Mouse (Mus musculus): Measurements from ENCODE around the gene Zc3h8. TPM values are rescaled to one million over a fixed set of nuclear protein-coding genes. Genes with fewer than 3 reads are reported as not detected.

The Zc3h8 gene
- polyA plus RNA-seq, 1 experiment from 2014 or later, result 9.8 TPM

DNA sequence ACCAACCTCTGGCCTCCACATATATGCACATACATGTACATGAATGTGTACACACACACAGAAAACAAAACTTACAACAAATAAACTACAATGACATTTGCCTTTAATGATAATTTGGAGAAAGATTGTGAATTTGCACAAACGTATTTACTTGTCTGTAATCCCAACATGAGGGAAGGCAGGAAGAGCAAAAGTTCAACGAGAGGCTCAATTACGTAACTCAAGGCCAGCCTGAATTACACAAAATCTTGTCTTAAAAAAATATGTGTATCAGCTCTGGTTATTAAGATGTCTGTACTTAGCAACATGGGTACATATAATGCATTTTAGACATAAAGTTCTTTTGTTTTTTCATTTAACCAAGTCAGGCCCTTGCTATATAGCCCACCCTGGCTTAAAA lies 7.6 kb downstream of the Zc3h8 start:
- 89% methylated on average over 3 of the region's 3 CpGs for WGBS
- Histone ChIP-seq H3K4me3 (no peak overlapping the region), H3K27ac (replicated peaks) (no peak overlapping the region), H3K27me3 (replicated peaks; ENCODE audit: low read depth, poor library complexity, severe bottlenecking) (no peaks in the 10 kb centered on the region), H3K9me3 (no peaks in the 10 kb centered on the region), H3K36me3 (replicated peaks) (peaks cover 54% of the 10 kb centered on the region), H3K4me1 (no peaks in the 10 kb centered on the region)
- no peak for DNase-seq (ENCODE audit: low spot score)

DNA sequence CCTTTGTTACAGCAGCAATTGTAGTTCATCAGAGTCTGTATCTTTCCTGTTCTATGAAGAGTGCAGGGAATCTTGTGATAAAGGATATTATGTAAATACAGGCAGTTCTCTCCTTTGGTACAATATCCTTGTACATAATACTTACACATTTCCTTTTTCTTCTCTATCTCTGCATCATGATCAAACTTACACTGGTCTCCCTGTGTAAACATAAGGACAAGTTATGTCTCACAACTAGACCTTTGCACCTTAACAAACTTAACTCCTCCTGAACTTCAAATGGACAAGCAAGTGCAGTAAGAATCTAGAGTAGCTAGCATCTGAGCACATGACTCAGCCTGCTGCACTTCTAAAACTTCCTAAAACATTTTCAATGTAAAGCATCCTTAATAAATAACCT lies 13.2 kb downstream of the Zc3h8 start:
- no peaks in the 10 kb centered on the region for H3K9me3 ChIP-seq
- no peak overlapping the region for H3K4me3 ChIP-seq
- peaks cover 63% of the 10 kb centered on the region for H3K36me3 ChIP-seq (replicated peaks)
- H3K27me3 ChIP-seq (replicated peaks; ENCODE audit: low read depth, poor library complexity, severe bottlenecking), result no peaks in the 10 kb centered on the region
- DNase-seq (ENCODE audit: low spot score), result no peak
- no peaks in the 10 kb centered on the region for H3K4me1 ChIP-seq
- H3K27ac ChIP-seq (replicated peaks), result no peak overlapping the region

DNA sequence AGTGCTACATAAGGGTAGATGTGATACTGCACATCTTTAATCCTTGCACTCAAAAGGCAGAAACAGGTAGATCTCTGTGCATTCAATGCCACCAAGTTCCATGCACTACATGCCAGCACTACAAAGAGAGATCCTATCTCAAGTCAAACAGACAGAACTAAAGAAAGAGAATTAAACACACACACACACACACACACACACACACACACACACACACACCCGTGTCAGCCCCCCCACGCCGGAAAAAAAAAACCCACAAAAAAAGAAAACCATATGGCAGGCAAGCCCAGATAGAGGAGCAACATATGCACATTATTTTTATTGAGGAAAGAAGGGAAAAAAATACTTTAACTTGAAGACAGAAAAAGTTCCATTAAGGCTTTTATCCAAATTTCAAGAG lies 15.4 kb downstream of the Zc3h8 start:
- Histone ChIP-seq H3K4me1 (no peaks in the 10 kb centered on the region), H3K4me3 (no peak overlapping the region), H3K9me3 (no peaks in the 10 kb centered on the region), H3K36me3 (replicated peaks) (peaks cover 64% of the 10 kb centered on the region), H3K27ac (replicated peaks) (no peak overlapping the region), H3K27me3 (replicated peaks; ENCODE audit: low read depth, poor library complexity, severe bottlenecking) (no peaks in the 10 kb centered on the region)
- 65% methylated on average over 3 of the region's 3 CpGs for WGBS
- DNase-seq (ENCODE audit: low spot score), result no peak

DNA sequence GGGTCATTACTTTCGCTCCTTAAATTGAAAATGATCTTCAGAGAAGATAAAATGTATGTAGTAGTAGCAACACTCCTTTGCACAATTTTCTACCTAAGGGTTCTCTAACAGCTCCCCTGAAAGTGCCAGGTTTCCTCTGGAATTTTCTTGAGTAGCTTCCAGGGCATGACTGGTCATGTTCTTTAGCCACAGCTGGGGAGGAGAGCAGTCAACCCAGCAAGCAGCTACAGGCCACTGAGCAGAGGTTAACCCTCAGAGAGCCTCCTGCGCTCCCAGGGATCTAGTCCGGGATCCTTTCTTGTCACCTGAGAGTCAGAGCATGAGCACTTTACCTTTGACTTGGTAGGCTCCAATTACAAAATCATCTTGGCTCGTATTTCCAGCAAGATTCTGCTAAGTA lies 19.1 kb downstream of the Zc3h8 start:
- Histone ChIP-seq H3K27me3 (replicated peaks; ENCODE audit: low read depth, poor library complexity, severe bottlenecking) (no peaks in the 10 kb centered on the region), H3K36me3 (replicated peaks) (peaks cover 45% of the 10 kb centered on the region), H3K4me3 (no peak overlapping the region), H3K27ac (replicated peaks) (no peak overlapping the region), H3K9me3 (no peaks in the 10 kb centered on the region), H3K4me1 (no peaks in the 10 kb centered on the region)
- 82% methylated on average over 4 of the region's 4 CpGs for WGBS
- DNase-seq (ENCODE audit: low spot score), result no peak

DNA sequence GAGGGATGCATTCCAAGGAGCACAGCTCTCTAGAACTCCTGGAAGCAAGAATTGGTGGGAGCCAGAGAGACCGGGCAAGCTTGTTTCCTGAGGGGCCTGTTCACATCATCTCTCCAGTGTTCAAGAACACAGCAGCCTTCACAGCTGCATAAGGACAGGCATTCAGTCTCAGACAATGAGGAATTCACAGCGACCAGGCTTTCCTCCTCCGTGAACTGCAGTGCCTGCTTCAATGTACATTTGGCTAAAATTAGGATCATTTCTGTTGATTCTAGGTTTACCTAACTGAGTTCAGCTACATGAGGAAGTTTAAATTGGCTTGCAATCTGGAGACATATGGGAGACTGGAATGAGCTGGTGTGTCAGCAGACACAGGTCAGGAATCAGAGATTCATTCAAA lies 27.3 kb downstream of the Zc3h8 start:
- no peak overlapping the region for H3K4me3 ChIP-seq
- no peak overlapping the region for H3K27ac ChIP-seq (replicated peaks)
- 0 out of 2 replicates have a peak, but pooled peaks cover 2% of the 10 kb centered on the region for H3K4me1 ChIP-seq
- H3K27me3 ChIP-seq (replicated peaks; ENCODE audit: low read depth, poor library complexity, severe bottlenecking), result no peaks in the 10 kb centered on the region
- H3K9me3 ChIP-seq, result no peaks in the 10 kb centered on the region
- DNase-seq (ENCODE audit: low spot score), result no peak
- WGBS, result 48% methylated on average over 3 of the region's 3 CpGs
- no peaks in the 10 kb centered on the region for H3K36me3 ChIP-seq (replicated peaks)

DNA sequence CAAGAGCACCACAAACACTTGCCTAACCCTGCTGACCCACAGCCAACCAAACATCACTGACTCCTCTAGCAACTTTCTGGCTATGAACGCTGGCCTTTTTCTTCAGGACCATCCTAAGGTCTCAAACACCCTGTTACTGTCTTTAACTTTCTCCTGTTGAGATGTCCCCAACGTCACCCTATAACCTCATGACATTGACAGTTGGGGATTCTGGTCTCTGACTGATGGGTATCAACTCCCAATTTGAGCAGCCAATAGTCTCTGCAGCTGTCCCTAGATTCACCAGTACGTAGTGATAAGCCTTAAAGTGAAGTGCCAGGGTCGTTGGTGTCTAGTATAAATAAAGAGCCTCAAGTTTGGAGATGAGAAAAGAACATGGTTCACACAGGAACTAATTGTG lies 28.9 kb downstream of the Zc3h8 start:
- H3K4me3 ChIP-seq, result no peak overlapping the region
- H3K4me1 ChIP-seq, result peaks cover 9% of the 10 kb centered on the region; the same call in 1 of the 2 replicates
- no peaks in the 10 kb centered on the region for H3K9me3 ChIP-seq
- no peaks in the 10 kb centered on the region for H3K27me3 ChIP-seq (replicated peaks; ENCODE audit: low read depth, poor library complexity, severe bottlenecking)
- no peaks in the 10 kb centered on the region for H3K36me3 ChIP-seq (replicated peaks)
- WGBS, result 87% methylated on average over 4 of the region's 4 CpGs
- H3K27ac ChIP-seq (replicated peaks), result no peak overlapping the region
- DNase-seq (ENCODE audit: low spot score), result no peak

DNA sequence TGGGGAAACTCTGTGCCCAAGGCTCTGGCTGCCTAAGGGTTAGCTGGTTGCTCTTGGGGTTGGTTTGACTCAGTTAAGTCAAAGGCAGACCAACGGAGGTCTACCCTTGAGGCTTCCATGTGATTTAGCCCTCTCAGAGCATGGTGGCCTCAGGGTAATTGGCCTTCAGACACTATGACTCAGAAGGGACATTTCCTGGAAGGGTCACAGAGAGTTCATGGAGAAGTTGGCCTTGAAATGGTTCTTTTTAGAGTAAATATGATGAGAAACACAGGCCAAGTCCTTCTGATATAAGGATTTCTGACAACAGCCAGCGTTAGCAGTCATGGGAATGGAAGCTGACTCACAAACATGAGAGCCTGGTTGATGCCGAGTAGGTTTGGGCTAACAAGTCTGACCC lies 40.2 kb downstream of the Zc3h8 start:
- no peak for DNase-seq (ENCODE audit: low spot score)

DNA sequence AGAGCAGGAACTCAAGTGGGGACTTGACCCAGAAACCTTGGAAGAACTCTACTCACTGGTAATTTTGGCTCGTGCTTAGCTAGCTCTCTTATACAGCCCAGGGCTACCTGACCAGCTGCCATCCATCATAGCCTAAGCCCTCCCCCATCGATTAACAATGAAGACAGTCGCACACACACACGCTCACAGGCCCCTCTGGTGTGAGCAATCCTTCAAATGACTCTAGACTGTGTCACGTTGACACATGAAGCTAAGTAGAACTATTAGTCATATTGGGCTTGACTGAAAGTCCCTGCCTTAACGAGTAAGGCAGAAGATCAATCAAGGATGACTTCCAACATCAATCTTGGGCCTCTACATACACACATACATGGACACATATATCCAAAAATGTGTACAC lies 41.0 kb downstream of the Zc3h8 start:
- no peak overlapping the region for H3K4me3 ChIP-seq
- DNase-seq (ENCODE audit: low spot score), result no peak
- H3K27ac ChIP-seq (replicated peaks), result no peak overlapping the region
- no peaks in the 10 kb centered on the region for H3K27me3 ChIP-seq (replicated peaks; ENCODE audit: low read depth, poor library complexity, severe bottlenecking)
- peaks cover 6% of the 10 kb centered on the region for H3K9me3 ChIP-seq
- H3K36me3 ChIP-seq (replicated peaks), result no peaks in the 10 kb centered on the region
- WGBS, result 88% methylated on average over 6 of the region's 6 CpGs
- H3K4me1 ChIP-seq, result no peaks in the 10 kb centered on the region

More for the DNA sequence above, 40.2 kb downstream of the Zc3h8 start:
- no peaks in the 10 kb centered on the region for H3K36me3 ChIP-seq (replicated peaks)
- peaks cover 6% of the 10 kb centered on the region for H3K9me3 ChIP-seq
- H3K27ac ChIP-seq (replicated peaks), result no peak overlapping the region
- H3K4me3 ChIP-seq, result no peak overlapping the region
- WGBS, result 81% methylated on average over 3 of the region's 3 CpGs
- H3K4me1 ChIP-seq, result no peaks in the 10 kb centered on the region
- H3K27me3 ChIP-seq (replicated peaks; ENCODE audit: low read depth, poor library complexity, severe bottlenecking), result no peaks in the 10 kb centered on the region

DNA sequence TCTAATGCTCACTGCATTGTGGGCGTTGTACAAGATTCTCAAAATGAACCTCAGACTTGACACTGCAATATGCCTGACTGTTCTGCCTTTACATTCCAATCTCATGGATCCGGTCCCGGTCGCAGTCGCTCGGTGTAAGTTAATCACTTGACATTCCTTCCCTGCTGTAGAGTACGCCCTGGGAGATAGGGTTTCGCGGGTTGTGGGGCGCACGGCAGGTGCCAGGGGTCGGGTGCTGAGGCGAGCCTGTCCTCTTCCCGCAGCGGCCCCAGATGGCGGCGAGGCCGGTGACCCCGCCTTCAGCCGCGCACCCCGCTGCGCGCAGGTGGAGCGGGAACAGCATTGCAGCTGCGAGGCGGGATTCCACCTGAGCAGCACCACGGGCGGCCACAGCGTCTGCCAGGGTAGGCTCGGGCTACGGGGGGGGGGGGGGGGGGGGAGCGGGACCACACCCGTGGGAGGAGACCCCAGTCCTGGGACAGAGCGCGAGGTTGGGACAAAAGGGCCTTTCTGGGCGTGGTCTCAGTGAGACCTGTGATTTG lies 51.6 kb downstream of the Zc3h8 start:
- Histone ChIP-seq H3K27me3 (replicated peaks; ENCODE audit: low read depth, poor library complexity, severe bottlenecking) (peaks cover 25% of the 10 kb centered on the region), H3K9me3 (no peaks in the 10 kb centered on the region), H3K36me3 (replicated peaks) (no peaks in the 10 kb centered on the region), H3K4me1 (peaks cover 17% of the 10 kb centered on the region), H3K4me3 (peak overlapping the region; percentile 57), H3K27ac (replicated peaks) (no peak overlapping the region)
- 5% methylated on average over 37 of the region's 37 CpGs for WGBS
- DNase-seq (ENCODE audit: low spot score), result peak; percentile 47

DNA sequence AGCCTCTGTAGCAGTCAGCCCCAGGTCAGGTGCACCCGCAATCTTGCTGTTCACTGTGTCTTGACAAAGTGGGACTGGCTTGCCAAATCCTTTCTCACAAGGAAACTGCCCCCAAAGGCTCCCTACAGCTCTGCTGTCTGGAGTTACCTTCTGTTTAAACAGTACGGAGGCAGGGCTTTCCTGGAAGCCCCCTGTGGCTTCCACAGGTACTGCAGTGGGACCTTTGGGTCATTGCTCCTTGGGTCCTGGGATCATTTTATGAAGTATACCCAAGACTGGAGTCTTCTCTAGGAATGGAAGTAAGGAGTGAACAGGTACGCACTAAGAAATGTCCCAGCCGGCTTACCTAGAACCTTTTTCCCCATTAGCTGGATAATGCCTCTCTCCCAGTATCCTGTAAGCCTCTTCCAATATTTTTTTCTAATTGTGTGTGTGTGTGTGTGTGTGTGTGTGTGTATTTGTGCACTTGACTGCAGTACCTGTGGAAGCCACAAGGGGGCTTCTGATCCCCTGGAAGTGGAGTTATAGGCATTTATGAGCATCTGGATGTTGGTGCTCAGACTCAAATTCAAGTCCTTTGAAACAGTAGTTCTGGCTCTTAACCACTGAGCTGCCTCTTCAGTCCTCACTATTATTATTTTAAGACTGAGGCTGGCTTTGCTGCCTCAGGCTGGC lies 53.1 kb downstream of the Zc3h8 start:
- DNase-seq (ENCODE audit: low spot score), result no peak
- Histone ChIP-seq H3K27ac (replicated peaks) (no peak overlapping the region), H3K4me1 (peaks cover 17% of the 10 kb centered on the region), H3K36me3 (replicated peaks) (no peaks in the 10 kb centered on the region), H3K27me3 (replicated peaks; ENCODE audit: low read depth, poor library complexity, severe bottlenecking) (peaks cover 25% of the 10 kb centered on the region), H3K4me3 (no peak overlapping the region), H3K9me3 (no peaks in the 10 kb centered on the region)
- WGBS, result 89% methylated on average over 4 of the region's 4 CpGs

DNA sequence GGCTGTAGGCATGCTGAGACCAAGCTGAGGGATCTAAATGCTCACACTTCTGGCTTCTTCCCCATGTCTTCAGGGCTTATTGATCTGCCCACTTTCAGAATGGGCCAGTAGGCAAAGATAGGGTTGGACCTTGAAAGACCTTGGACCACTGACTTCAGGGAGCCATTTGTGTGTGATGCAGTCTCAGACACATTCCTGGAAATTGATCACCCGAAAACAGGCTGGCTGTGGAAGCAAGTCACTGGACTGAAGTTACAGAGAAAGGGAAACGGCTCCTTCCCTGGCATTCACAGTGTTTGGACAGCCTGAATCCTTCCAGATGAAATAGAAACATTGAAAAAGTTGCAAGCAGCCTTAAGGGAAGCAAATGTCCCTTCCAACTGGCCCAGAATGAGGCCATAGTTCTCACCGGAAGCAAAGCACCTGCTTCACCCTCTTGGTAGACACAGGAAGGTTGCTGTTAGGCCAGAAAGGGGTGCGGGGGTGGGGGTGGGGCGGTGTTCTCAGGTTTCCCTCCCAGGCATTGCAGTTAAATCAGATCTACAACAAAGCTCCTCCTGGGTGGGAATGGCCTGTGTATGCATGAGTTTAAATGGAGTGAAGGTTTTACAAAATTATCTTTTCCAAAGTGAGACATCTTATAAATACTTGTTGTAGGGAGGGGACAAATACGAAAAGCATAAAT lies 55.9 kb downstream of the Zc3h8 start:
- Histone ChIP-seq H3K4me3 (no peak overlapping the region), H3K27me3 (replicated peaks; ENCODE audit: low read depth, poor library complexity, severe bottlenecking) (peaks cover 17% of the 10 kb centered on the region), H3K36me3 (replicated peaks) (no peaks in the 10 kb centered on the region), H3K27ac (replicated peaks) (peak overlapping the region; percentile 14; the same call in 1 of the 2 replicates), H3K4me1 (peaks cover 17% of the 10 kb centered on the region), H3K9me3 (no peaks in the 10 kb centered on the region)
- DNase-seq (ENCODE audit: low spot score), result no peak
- WGBS, result 56% methylated on average over 6 of the region's 6 CpGs

DNA sequence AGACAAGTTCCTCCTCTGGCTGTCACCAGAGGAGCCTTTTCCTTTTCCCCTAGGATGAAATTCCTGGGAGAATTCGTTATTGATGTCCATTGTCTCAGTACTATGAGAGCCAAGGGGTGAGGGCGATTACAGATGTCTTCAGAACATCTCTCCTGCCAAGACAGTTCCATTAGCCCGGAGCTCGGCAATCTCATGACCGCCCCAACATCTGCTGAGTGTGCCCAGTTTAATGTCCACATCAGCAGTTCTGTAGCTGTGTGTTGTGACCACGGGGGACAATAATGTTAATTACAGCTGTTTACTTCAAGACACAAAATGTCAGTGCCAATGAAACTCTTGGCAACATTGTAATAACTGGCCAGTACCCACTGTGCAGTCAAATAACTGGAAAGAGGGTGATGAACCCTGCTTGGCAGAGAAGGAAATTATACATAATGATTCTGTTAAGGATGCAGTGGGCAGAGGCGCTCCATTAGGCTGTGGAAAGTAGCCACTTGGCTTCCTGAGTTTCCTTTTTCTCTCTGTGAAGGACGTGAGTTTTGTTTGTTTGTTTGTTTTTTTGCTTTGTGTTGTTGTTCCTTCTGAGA lies 58.6 kb downstream of the Zc3h8 start:
- WGBS, result 82% methylated on average over 8 of the region's 8 CpGs
- Histone ChIP-seq H3K9me3 (no peaks in the 10 kb centered on the region), H3K36me3 (replicated peaks) (no peaks in the 10 kb centered on the region), H3K4me3 (no peak overlapping the region), H3K27ac (replicated peaks) (no peak overlapping the region), H3K27me3 (replicated peaks; ENCODE audit: low read depth, poor library complexity, severe bottlenecking) (no peaks in the 10 kb centered on the region), H3K4me1 (peaks cover 10% of the 10 kb centered on the region)
- no peak for DNase-seq (ENCODE audit: low spot score)

DNA sequence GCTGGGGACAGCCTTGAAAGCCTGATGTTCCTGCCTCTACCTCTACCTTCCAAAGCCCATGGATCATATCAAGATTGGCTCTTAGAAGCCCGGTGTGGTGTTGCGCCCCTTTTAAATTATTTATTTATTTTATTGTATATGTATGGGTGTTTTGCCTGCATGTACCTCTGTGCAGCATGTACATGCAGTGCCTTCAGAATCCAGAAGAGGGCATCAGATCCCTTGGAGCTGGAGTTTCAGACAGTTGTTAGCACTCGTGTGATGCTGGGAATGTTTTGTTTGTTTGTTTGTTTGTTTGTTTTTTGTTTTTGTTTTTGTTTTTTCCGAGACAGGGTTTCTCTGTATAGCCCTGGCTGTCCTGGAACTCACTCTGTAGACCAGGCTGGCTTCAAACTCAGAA lies 62.6 kb downstream of the Zc3h8 start:
- Histone ChIP-seq H3K27me3 (replicated peaks; ENCODE audit: low read depth, poor library complexity, severe bottlenecking) (no peaks in the 10 kb centered on the region), H3K9me3 (no peaks in the 10 kb centered on the region), H3K4me1 (no peaks in the 10 kb centered on the region), H3K4me3 (no peak overlapping the region), H3K36me3 (replicated peaks) (no peaks in the 10 kb centered on the region), H3K27ac (replicated peaks) (no peak overlapping the region)
- WGBS, result 68% methylated on average over 4 of the region's 4 CpGs
- no peak for DNase-seq (ENCODE audit: low spot score)
